Mouse (Mus musculus) erythroblast, embryonic 14.5 days (primary cell): ENCODE results near the gene Sftpd. TPM values are rescaled to one million over a fixed set of nuclear protein-coding genes. Genes with fewer than 3 reads are reported as not detected.

Source experiments
- H3K27me3 ChIP-seq: 2 replicates; pipeline ENCODE4 v1.6.1; 2012; ENCODE audit warnings: inconsistent platforms; ENCODE audit not compliant: control insufficient read depth
- H3K36me3 ChIP-seq: 2 replicates; pipeline ENCODE4 v1.6.1; 2012; ENCODE audit warnings: mild to moderate bottlenecking, inconsistent platforms; ENCODE audit not compliant: control insufficient read depth
- H3K4me1 ChIP-seq: 2 replicates; pipeline ENCODE4 v1.6.1; 2012; ENCODE audit warnings: inconsistent platforms; ENCODE audit not compliant: control insufficient read depth
- H3K4me3 ChIP-seq: replicated peaks from 2 replicates; pipeline ENCODE3; 2012; ENCODE audit warnings: moderate library complexity, mild to moderate bottlenecking, inconsistent platforms
- H3K9me3 ChIP-seq: 2 replicates; pipeline ENCODE4 v1.6.1; 2012; ENCODE audit warnings: low read length, inconsistent platforms, mixed read lengths; ENCODE audit not compliant: control insufficient read depth
- GATA1 ChIP-seq: IDR thresholded peaks from 2 replicates; pipeline ENCODE4 v1.6.1; 2012; ENCODE audit warnings: low read length, inconsistent platforms, mixed read lengths
- TAL1 ChIP-seq: IDR thresholded peaks from 3 replicates; pipeline ENCODE4 v1.6.1; 2012; ENCODE audit warnings: low read length, inconsistent platforms, mixed read lengths
- polyA plus RNA-seq: library from polyadenylated mRNA; stranded (reverse); fragments of >175 nt; gene quantifications from 2 replicates; pipeline ENCODE4 v1.2.3, GENCODE M21; 2012

The Sftpd gene
- polyA plus RNA-seq, 1 experiment, result not detected

DNA sequence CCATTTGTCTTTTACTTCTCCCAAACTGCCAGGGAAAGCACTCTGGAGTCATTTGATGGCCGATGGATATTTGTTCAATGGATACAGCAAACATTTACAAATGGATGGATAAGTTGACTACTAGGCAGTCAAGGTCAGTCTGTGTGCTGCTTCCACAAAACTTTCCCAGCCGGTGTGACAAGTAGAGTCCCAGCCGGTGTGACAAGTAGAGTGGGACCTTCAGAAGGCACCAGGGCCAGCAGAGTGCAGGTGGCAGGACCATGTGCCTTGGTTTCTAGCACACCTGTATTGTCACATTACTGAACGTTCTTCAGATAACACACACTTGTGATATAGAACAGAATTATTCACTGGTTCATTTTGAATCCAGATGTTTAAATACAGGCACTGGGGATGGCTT lies 24.9 kb downstream of the Sftpd start:
- Histone ChIP-seq H3K4me1 (no peaks in the 10 kb centered on the region), H3K36me3 (no peaks in the 10 kb centered on the region), H3K4me3 (no peak overlapping the region), H3K9me3 (no peaks in the 10 kb centered on the region), H3K27me3 (no peaks in the 10 kb centered on the region)
- TF ChIP-seq GATA1 (no peak), TAL1 (no peak)

GRCm38 (mm10) chr14:41151220-41151898 lies 33.6 kb downstream of the Sftpd start, which contains the start of gene Mbl1:
Gene Mbl1, plus strand, starts transcription at chr14:41151458.
- TF ChIP-seq TAL1 (no peak), GATA1 (no peak)
- no peaks in the 10 kb centered on the region for H3K4me1 ChIP-seq
- H3K36me3 ChIP-seq, result no peaks in the 10 kb centered on the region
- peak within 1 kb of the TSS; percentile 4 for H3K4me3 ChIP-seq
- no peaks in the 10 kb centered on the region for H3K27me3 ChIP-seq
- no peaks in the 10 kb centered on the region for H3K9me3 ChIP-seq

GRCm38 (mm10) chr14:41147356-41147755 lies 37.6 kb downstream of the Sftpd start:
- Histone ChIP-seq H3K9me3 (no peaks in the 10 kb centered on the region), H3K4me3 (no peak overlapping the region), H3K36me3 (no peaks in the 10 kb centered on the region), H3K27me3 (no peaks in the 10 kb centered on the region), H3K4me1 (no peaks in the 10 kb centered on the region)
- no peak for TF ChIP-seq GATA1
- TF ChIP-seq TAL1, result no peak

- Histone ChIP-seq H3K9me3 (no peaks in the 10 kb centered on the region), H3K4me1 (no peaks in the 10 kb centered on the region), H3K36me3 (no peaks in the 10 kb centered on the region), H3K4me3 (no peak overlapping the region), H3K27me3 (no peaks in the 10 kb centered on the region)
- TF ChIP-seq TAL1 (no peak), GATA1 (no peak)
Observed at GRCm38 (mm10) chr14:41146922-41147321, 38.0 kb downstream of the Sftpd start.

DNA sequence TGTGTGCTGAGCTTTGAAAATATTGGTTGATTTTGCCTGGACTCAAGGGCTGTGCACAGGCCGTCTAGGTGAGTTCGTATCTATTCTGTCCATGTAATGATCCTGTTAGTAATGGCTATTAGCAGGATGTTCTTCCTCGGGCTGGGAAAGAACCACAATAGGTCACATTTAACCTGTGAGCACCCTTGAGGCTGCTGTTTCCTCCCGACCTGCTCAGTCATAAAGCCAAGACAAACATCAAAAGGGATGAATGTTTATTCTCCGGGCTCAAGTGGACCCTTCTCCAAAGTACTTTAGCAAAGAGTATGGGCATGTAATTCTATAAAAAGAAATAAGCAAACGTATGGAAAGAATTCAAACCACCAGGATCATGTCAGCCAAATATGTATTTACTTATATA lies 38.9 kb downstream of the Sftpd start:
- no peaks in the 10 kb centered on the region for H3K27me3 ChIP-seq
- no peak overlapping the region for H3K4me3 ChIP-seq
- TF ChIP-seq GATA1 (no peak), TAL1 (no peak)

GRCm38 (mm10) chr14:41140686-41141085 lies 44.3 kb downstream of the Sftpd start:
- TF ChIP-seq TAL1 (no peak), GATA1 (no peak)
- Histone ChIP-seq H3K27me3 (no peaks in the 10 kb centered on the region), H3K9me3 (no peaks in the 10 kb centered on the region)

More for the DNA sequence above, 38.9 kb downstream of the Sftpd start:
- Histone ChIP-seq H3K9me3 (no peaks in the 10 kb centered on the region), H3K4me1 (no peaks in the 10 kb centered on the region), H3K36me3 (no peaks in the 10 kb centered on the region)

DNA sequence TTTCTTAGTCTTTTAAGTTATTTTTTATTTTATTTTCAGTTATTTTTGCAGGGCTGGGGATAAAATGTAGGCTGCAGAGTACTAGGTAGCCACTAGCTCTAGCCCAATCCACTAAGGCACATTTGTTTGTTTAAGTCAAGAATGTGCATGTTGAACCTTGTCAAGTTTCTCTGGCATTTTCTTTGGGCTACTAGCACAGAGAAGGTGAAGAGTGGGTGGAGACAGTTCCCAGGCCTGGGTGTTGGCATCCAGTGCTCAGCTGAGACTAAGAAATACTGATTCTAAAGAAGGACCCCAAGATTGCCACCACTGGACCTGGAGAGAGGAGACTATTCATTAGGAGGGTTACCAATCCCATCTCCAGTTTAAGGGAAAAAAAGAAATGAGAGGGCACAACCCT lies 47.9 kb downstream of the Sftpd start:
- no peak overlapping the region for H3K4me3 ChIP-seq
- H3K4me1 ChIP-seq, result no peaks in the 10 kb centered on the region
- TF ChIP-seq TAL1 (no peak), GATA1 (no peak)
- no peaks in the 10 kb centered on the region for H3K27me3 ChIP-seq
- H3K9me3 ChIP-seq, result no peaks in the 10 kb centered on the region
- no peaks in the 10 kb centered on the region for H3K36me3 ChIP-seq

More at GRCm38 (mm10) chr14:41140686-41141085, 44.3 kb downstream of the Sftpd start:
- H3K36me3 ChIP-seq, result no peaks in the 10 kb centered on the region
- H3K4me3 ChIP-seq, result no peak overlapping the region
- no peaks in the 10 kb centered on the region for H3K4me1 ChIP-seq

- no peaks in the 10 kb centered on the region for H3K9me3 ChIP-seq
- no peaks in the 10 kb centered on the region for H3K4me1 ChIP-seq
- no peaks in the 10 kb centered on the region for H3K27me3 ChIP-seq
- H3K4me3 ChIP-seq, result no peak within 1 kb of the TSS
- no peaks in the 10 kb centered on the region for H3K36me3 ChIP-seq
- TF ChIP-seq TAL1, result no peak
- no peak for TF ChIP-seq GATA1
Observed at GRCm38 (mm10) chr14:41131540-41131939, 53.4 kb downstream of the Sftpd start, which contains the start of gene Sftpa1. Gene Sftpa1, plus strand, starts transcription at chr14:41131782.

DNA sequence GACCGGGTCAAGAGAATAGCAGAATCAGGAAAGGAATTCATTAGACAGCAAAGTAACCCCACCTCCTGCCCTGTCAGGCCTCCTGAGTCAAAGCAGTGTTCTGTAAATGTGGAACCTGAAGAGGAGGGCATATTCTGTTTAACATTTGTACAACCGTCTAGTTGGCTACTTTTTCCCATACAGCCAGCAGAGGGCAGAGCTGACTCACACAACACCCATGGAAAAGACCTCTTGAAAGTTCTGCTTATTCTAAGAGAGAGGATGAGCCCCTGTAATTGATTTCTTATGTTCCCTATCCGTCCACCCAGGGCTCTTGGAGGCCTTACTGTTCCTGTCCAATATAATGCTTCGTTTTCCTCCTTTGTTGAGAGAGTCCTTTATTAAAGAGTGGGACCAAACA lies 57.0 kb downstream of the Sftpd start:
- Histone ChIP-seq H3K4me1 (no peaks in the 10 kb centered on the region), H3K36me3 (no peaks in the 10 kb centered on the region), H3K4me3 (no peak overlapping the region), H3K9me3 (no peaks in the 10 kb centered on the region), H3K27me3 (no peaks in the 10 kb centered on the region)
- TF ChIP-seq TAL1 (no peak), GATA1 (no peak)
